Mouse (Mus musculus): ENCODE measurements around the gene Cd300ld5. TPM values are rescaled to one million over a fixed set of nuclear protein-coding genes. Genes with fewer than 3 reads are reported as not detected.
"Not testable (repeated sequence)": the region's sequence is repeated elsewhere in the genome, so short reads cannot be mapped to it uniquely, and the experiment has no call there.

Gene Cd300ld5
- total RNA-seq, 2 experiments from 2014 or later = 1.4 to 4.7 TPM

DNA sequence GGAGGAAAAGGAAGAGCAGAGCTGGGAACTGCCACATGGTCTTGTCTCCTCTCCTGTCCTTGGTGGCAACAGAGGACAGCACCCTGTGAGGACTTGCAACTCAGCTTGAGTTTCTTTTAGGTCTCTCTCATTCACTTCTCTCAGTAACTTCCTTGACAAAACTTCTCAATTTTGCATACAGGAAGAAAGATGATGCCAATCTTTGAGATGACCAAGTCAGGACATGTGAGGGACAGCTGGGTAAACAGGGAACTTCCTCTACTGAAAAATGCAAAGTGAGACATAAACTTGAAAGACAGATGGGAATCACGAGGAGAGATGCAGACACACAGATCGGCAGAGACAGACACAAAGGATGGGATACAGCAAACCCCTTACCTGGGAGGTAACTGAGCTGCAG lies 10.7 kb upstream of the Cd300ld5 start, which contains the start of gene Cd300ld3:
Cd300ld3 (minus strand) TSS at position 151 of the 400 bp plus-strand sequence.
- DNase-seq = no peak

DNA sequence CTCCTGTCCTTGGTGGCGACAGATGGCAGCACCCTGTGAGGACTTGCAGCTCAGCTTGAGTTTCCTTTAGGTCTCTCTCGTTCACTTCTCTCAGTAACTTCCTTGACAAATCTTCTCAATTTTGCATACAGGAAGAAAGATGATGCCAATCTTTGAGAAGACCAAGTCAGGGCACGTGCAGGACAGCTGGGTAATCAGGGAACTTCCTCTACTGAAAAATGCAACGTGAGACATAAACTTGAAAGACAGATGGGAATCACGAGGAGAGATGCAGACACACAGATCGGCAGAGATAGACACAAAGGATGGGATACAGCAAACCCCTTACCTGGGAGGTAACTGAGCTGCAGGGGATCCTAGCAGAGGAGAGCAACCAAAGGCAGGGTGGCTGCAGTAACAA lies 10.7 kb downstream of the Cd300ld5 start, which contains the start of gene Cd300ld4:
Cd300ld4 (minus strand) TSS at position 101 of the 400 bp plus-strand sequence.
- not testable (repeated sequence) for DNase-seq

DNA sequence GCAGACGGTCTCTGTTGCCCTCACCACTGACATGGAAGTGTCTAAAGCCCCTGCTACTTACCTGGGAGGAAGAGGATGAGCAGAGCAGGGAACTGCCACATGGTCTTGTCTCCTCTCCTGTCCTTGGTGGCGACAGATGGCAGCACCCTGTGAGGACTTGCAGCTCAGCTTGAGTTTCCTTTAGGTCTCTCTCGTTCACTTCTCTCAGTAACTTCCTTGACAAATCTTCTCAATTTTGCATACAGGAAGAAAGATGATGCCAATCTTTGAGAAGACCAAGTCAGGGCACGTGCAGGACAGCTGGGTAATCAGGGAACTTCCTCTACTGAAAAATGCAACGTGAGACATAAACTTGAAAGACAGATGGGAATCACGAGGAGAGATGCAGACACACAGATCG lies 21.5 kb downstream of the Cd300ld5 start, which contains the start of gene Cd300ld2:
Cd300ld2 (minus strand) TSS at position 101 of the 400 bp plus-strand sequence.
- DNase-seq = not testable (repeated sequence)

DNA sequence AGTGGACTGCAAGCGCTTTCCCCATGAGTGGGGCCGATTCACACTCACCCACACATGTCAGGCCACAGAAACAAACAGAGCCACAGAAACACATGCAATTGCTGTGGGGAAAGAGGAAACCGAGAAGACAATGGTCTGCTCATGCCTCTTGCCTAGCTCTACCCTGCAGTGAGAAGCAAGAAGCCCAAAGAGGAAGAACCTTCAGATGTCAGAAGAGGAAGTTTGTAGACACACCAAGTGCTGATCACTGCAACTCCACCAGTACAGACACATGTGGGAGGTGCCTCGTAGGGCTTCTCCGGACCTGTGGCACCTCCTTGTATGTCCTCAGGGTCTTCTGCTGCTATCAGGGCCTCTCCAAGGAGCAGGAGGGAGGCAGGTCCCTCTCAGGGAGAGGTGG lies 33.5 kb downstream of the Cd300ld5 start:
- no peak for DNase-seq

DNA sequence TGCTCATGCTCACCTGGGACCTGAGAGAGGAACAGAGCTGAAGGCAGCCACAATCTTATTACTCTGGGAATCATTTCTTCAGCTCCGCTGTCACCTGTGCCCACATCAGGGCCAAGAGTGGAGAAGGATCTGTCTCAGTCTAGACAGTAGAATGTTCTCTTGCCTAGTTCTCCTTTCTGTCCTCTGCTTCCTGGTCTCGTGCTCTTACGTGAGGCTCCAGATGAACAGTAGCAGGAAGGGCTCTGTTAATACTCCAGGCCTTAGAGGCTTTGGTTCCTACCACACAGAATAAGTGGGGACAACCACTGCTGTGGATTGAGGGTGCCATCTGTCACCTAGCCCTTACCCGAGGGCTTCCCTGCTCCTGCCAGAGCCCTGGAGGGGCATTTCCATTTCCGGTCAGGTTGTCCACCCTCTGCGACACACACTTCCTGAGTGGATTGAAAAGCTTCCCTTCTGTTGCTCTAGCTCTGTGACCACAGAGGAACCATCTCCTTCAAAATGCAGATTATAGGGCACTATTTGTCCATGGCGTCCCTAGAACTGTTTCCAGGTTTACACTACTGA lies 36.0 kb downstream of the Cd300ld5 start, which contains the start of gene Cd300c2:
Cd300c2 (minus strand) TSS at position 407 of the 567 bp plus-strand sequence.
- DNase-seq = no peak

DNA sequence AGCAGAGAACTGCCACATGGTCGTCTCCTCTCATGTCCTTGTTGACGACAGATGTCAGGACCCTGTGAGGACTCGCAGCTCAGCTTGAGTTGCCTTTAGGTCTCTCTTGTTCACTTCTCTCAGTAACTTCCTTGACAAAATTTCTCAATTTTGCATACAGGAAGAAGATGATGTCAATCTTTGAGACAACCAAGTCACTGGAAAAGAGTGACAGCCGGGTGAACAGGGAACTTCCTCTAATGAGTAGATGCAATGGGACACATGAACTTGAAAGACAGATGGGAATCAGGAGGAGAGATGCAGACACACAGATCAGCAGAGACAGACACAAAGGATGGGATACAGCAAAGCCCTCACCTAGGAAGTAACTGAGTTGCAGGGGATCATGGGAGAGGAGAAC lies 47.8 kb downstream of the Cd300ld5 start, which contains the start of gene Cd300ld:
Cd300ld (minus strand) TSS at position 130 of the 400 bp plus-strand sequence.
- no peak for DNase-seq

DNA sequence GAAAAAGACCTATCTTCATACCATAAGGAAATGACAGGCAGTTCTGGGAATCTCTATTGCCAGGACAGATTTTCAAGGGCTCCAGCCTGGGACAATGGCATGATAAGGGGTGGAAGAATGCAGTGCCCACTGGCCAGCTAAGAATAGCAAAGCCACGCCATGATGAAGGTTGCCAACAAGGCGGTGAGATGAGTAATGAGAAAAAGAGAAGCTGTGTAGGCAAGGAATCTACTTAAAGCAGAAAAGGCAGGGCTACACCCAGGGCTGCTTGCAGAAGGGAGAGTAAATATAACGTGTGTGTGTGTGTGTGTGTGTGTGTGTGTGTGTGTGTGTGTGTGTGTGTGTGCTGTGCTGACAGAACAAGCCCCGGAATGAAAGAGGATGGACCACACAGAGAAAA lies 55.7 kb downstream of the Cd300ld5 start:
- DNase-seq = no peak

Other genes with a start within 250 kb of the Cd300ld5 start
- 1 to 10 TPM; 2.2 to 2.5 TPM for gene Btbd17, start 241.8 kb downstream of the Cd300ld5 start, total RNA-seq (2021)
- not detected for gene Gpr142, start 238.8 kb downstream of the Cd300ld5 start, total RNA-seq (2021)
- 10 to 100 TPM; 58.5 to 63.6 TPM for gene Gprc5c, start 186.6 kb downstream of the Cd300ld5 start, total RNA-seq (2021)
- 1 to 10 TPM; 1.1 to 1.2 TPM for gene Cd300a, start 147.7 kb downstream of the Cd300ld5 start, total RNA-seq (2021)
- gene Cd300lb, start 103.4 kb downstream of the Cd300ld5 start, total RNA-seq (2021) = under 1 TPM; 0.35 to 0.47 TPM
- not detected for gene Cd300c, start 68.6 kb downstream of the Cd300ld5 start, total RNA-seq (2021)
- under 1 TPM; 0.34 to 0.47 TPM for gene Cd300ld, start 47.8 kb downstream of the Cd300ld5 start, total RNA-seq (2021)
- 1 to 10 TPM in 1 of 2 experiments, under 1 TPM in 1; 0.96 to 1.4 TPM for gene Cd300c2, start 35.9 kb downstream of the Cd300ld5 start, total RNA-seq (2021)
- gene Cd300ld2, start 21.6 kb downstream of the Cd300ld5 start, total RNA-seq (2021) = under 1 TPM in 1 of 2 experiments, not detected in 1; 0.56 TPM
- under 1 TPM in 1 of 2 experiments, not detected in 1; 0.43 TPM for gene Cd300ld4, start 10.8 kb downstream of the Cd300ld5 start, total RNA-seq (2021)
- gene Cd300ld3, start 10.6 kb upstream of the Cd300ld5 start, total RNA-seq (2021) = 1 to 10 TPM; 2.4 to 3.7 TPM
- not detected for gene Cd300e, start 24.4 kb upstream of the Cd300ld5 start, total RNA-seq (2021)
- gene Rab37, start 53.7 kb upstream of the Cd300ld5 start, total RNA-seq (2021) = under 1 TPM; 0.21 to 0.77 TPM
- gene Cd300lf, start 96.2 kb upstream of the Cd300ld5 start, total RNA-seq (2021) = under 1 TPM in 1 of 2 experiments, not detected in 1; 0.34 TPM
- gene Slc9a3r1, start 125.6 kb upstream of the Cd300ld5 start, total RNA-seq (2021) = 1 to 10 TPM; 6.5 to 8.3 TPM
- gene Tmem104, start 149.7 kb upstream of the Cd300ld5 start, total RNA-seq (2021) = 1 to 10 TPM; 3.9 to 6.4 TPM
- gene Nat9, start 150.1 kb upstream of the Cd300ld5 start, total RNA-seq (2021) = 10 to 100 TPM; 13.7 to 14.8 TPM
- under 1 TPM; 0.05 to 0.16 TPM for gene Grin2c, start 229.5 kb upstream of the Cd300ld5 start, total RNA-seq (2021)
- gene Fdxr, start 239.3 kb upstream of the Cd300ld5 start, total RNA-seq (2021) = 1 to 10 TPM; 5.0 to 5.7 TPM

Data from gastrocnemius, postnatal 10 days (tissue).